Mouse (Mus musculus): ENCODE measurements around the gene Erich4. TPM values are rescaled to one million over a fixed set of nuclear protein-coding genes. Genes with fewer than 3 reads are reported as not detected.

Gene Erich4
- total RNA-seq (2023), result not detected

DNA sequence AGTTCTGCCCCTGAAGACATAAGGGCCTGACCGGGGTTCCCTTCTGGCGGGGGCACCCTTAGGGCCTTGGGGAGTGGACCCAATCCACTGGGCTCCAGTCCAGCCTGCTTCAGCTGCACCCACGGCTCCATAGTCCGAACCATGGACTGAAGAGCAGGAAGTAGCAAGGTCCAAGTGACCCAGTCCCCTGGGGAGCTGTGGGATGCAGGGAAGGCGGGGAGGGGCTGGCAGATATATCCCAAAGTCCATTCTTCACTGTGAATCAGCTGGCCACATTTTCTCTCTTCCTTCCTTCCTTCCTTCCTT is at the start of gene Erich4:
Erich4 (minus strand) TSS at position 187 of the 306 bp plus-strand sequence.

DNA sequence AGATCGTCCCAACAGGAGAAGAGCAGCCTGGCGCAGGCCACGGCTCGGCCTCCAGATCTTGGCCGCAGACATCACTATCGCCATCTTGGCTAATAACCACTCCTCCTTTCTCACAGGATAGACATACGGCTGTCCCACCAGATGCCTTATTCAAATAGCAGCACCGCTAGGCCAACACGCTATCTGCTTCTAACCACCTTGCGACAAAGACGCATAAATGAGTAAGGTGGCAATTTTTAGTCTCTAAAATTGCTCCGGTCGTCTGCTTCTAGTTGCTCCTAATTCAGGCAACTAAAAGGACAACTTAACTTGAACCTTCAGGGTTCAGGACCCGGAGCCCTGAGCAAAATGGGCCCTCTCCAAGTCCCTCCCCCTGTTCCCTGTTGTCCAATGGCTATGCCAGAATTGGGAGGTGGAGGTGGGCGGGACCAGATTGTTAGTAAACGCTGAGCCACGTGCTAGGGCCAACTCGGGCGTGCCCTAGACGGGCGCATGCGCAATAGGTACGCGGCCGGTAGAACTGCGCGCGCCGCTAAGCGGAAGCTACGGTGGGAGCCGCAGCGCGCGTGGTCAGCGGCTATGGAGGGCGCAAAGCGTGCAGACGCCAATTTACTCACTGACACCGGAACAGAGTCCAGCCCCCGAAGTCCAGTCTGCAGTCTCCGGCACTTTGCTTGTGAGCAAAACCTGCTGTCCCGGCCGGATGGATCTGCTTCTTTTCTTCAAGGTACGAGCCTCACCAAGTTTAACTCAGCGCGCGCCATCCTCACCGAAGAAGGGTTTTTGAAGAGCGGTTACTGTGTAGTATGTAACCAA is 43.2 kb upstream of the Erich4 start, which contains the start of the genes Bckdha and Exosc5:
Bckdha (minus strand) TSS at position 325 of the 816 bp plus-strand sequence.
Exosc5 (plus strand) TSS at position 508 of the 816 bp plus-strand sequence.

GRCm38 (mm10) chr7:25626509-25627430 is 11.1 kb upstream of the Erich4 start, which contains the start of gene B3gnt8:
Gene B3gnt8, plus strand, starts transcription at chr7:25626654.

DNA sequence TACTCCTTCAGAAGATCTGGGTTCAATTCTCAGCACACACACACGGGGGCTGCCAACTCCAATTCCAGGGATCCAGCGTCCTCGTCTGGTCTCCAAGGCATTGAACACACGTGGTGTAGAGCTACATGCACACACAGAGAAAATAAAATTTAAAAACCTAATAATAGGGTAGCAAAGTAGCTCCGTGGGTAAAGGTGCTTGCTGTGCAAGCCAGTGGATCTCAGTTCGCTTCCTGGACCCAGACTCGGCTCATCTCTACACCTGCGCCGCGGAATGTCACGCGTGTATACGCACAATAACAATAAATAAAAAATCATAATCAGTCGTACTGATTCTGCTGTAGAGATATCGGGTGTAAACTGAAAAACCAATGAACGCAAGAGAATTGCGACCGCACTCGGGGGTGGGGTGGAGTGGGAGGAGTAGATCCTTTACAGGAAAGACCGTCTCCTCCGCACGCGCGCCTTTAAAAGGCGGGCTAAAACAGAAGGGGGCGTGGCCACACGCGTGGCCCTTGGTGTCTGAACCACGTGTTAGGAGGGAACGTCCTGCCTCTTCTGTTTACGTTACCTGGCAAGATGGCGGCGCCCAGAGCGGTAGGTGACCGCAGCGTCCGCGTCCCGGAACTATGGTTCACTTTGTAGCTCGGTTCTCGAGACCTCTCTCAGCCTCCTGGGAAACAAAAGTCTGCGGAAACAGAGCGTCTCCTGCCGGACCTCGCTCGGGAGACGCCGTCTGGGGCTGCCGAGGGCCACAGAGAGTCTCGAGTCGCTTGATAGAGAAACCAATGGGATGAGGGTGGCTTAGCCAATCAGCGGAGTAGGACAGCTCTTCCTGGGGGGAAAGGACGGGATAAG is 3.4 kb upstream of the Erich4 start, which contains the start of gene Dmac2:
Dmac2 (plus strand) TSS at position 550 of the 857 bp plus-strand sequence.

Other genes with a start within 250 kb of the Erich4 start
- not detected for gene Cnfn, start 246.2 kb downstream of the Erich4 start, total RNA-seq (2023)
- 10 to 100 TPM; 65.5 to 68.3 TPM for gene Lipe, start 217.2 kb downstream of the Erich4 start, total RNA-seq (2023)
- gene Cxcl17, start 203.0 kb downstream of the Erich4 start, total RNA-seq (2023), result not detected
- 100 to 1,000 TPM; 337 to 343 TPM for gene Ceacam1, start 138.3 kb downstream of the Erich4 start, total RNA-seq (2023)
- 10 to 100 TPM; 26.7 to 44.0 TPM for gene Ceacam2, start 76.0 kb downstream of the Erich4 start, total RNA-seq (2023)
- gene Dmac2, start 3.5 kb upstream of the Erich4 start, total RNA-seq (2023), result 10 to 100 TPM; 40.2 to 41.1 TPM
- 10 to 100 TPM; 26.8 to 28.9 TPM for gene B3gnt8, start 10.8 kb upstream of the Erich4 start, total RNA-seq (2023)
- 10 to 100 TPM; 60.3 to 69.9 TPM for gene Bckdha, start 43.1 kb upstream of the Erich4 start, total RNA-seq (2023)
- gene Exosc5, start 43.3 kb upstream of the Erich4 start, total RNA-seq (2023), result 10 to 100 TPM; 45.7 to 46.0 TPM
- not detected for gene Tmem91, start 59.3 kb upstream of the Erich4 start, total RNA-seq (2023)
- gene B9d2, start 64.9 kb upstream of the Erich4 start, total RNA-seq (2023), result 10 to 100 TPM; 49.8 to 58.0 TPM
- 100 to 1,000 TPM; 817 to 823 TPM for gene Tgfb1, start 71.1 kb upstream of the Erich4 start, total RNA-seq (2023)
- gene Ccdc97, start 103.2 kb upstream of the Erich4 start, total RNA-seq (2023), result 100 to 1,000 TPM; 102 to 110 TPM
- 100 to 1,000 TPM; 208 to 211 TPM for gene Hnrnpul1, start 138.9 kb upstream of the Erich4 start, total RNA-seq (2023)
- gene Axl, start 172.8 kb upstream of the Erich4 start, total RNA-seq (2023), result 100 to 1,000 TPM; 341 to 348 TPM
- 1 to 10 TPM in 1 of 2 experiments, under 1 TPM in 1; 0.29 to 1.0 TPM for gene Cyp2s1, start 201.0 kb upstream of the Erich4 start, total RNA-seq (2023)